Mouse (Mus musculus) lung, adult 10 weeks (tissue): ENCODE results near the gene Gm11595. TPM values are rescaled to one million over a fixed set of nuclear protein-coding genes. Genes with fewer than 3 reads are reported as not detected.

ENCODE experiments used
- polyA plus RNA-seq: library from polyadenylated mRNA; stranded (reverse); fragments of 350-450 nt; fragmentation: Illumina TruSeq; extraction: RNeasy Lipid Tissue Mini Kit (QIAGEN cat#74804); gene quantifications from one replicate; pipeline ENCODE4 v1.2.3, GENCODE M21; 2014; ENCODE audit warnings: low read depth, low replicate concordance; ENCODE audit not compliant: insufficient read depth

Gene Gm11595
- not detected for polyA plus RNA-seq

GRCm38 (mm10) chr11:99772813-99773212 is at the start of gene Gm11595:
TSS of gene Gm11595 (minus strand) at chr11:99772913.

GRCm38 (mm10) chr11:99815566-99815965 is 42.9 kb upstream of the Gm11595 start, which contains the start of gene Gm11564:
TSS of gene Gm11564 (minus strand) at chr11:99815666.

GRCm38 (mm10) chr11:99809792-99810191 is 37.1 kb upstream of the Gm11595 start, which contains the start of gene Krtap4-13:
TSS of gene Krtap4-13 (minus strand) at chr11:99809892.

GRCm38 (mm10) chr11:99804346-99804745 is 31.6 kb upstream of the Gm11595 start, which contains the start of gene Gm11554:
TSS of gene Gm11554 (minus strand) at chr11:99804446.

GRCm38 (mm10) chr11:99798832-99799231 is 26.1 kb upstream of the Gm11595 start, which contains the start of gene Gm11569:
TSS of gene Gm11569 (minus strand) at chr11:99798932.

GRCm38 (mm10) chr11:99793367-99793766 is 20.7 kb upstream of the Gm11595 start, which contains the start of gene Gm11596:
TSS of gene Gm11596 (minus strand) at chr11:99793467.

GRCm38 (mm10) chr11:99784900-99785299 is 12.2 kb upstream of the Gm11595 start, which contains the start of gene Krtap4-9:
TSS of gene Krtap4-9 (plus strand) at chr11:99785200.

GRCm38 (mm10) chr11:99780604-99781003 is 7.9 kb upstream of the Gm11595 start, which contains the start of gene Krtap4-8:
TSS of gene Krtap4-8 (minus strand) at chr11:99780704.

GRCm38 (mm10) chr11:99734190-99734589 is 38.5 kb downstream of the Gm11595 start, which contains the start of gene Gm14180:
TSS of gene Gm14180 (minus strand) at chr11:99734290.

Other genes starting within 250 kb of the Gm11595 start
- not detected for gene Krt40, start 229.8 kb downstream of the Gm11595 start, polyA plus RNA-seq
- gene Krtap3-3, start 222.0 kb downstream of the Gm11595 start, polyA plus RNA-seq = not detected
- not detected for gene Krtap3-2, start 216.1 kb downstream of the Gm11595 start, polyA plus RNA-seq
- gene Gm11939, start 213.4 kb downstream of the Gm11595 start, polyA plus RNA-seq = not detected
- not detected for gene Krtap3-1, start 206.3 kb downstream of the Gm11595 start, polyA plus RNA-seq
- not detected for gene Krtap1-5, start 191.9 kb downstream of the Gm11595 start, polyA plus RNA-seq
- not detected for gene Krtap1-4, start 189.3 kb downstream of the Gm11595 start, polyA plus RNA-seq
- gene Krtap1-3, start 181.6 kb downstream of the Gm11595 start, polyA plus RNA-seq = not detected
- gene Krtap9-3, start 174.8 kb downstream of the Gm11595 start, polyA plus RNA-seq = not detected
- not detected for gene Gm11938, start 169.6 kb downstream of the Gm11595 start, polyA plus RNA-seq
- not detected for gene Gm11937, start 162.7 kb downstream of the Gm11595 start, polyA plus RNA-seq
- not detected for gene Krtap2-4, start 158.1 kb downstream of the Gm11595 start, polyA plus RNA-seq
- not detected for gene Gm11562, start 152.5 kb downstream of the Gm11595 start, polyA plus RNA-seq
- gene Krtap4-1, start 144.7 kb downstream of the Gm11595 start, polyA plus RNA-seq = not detected
- gene Krtap4-2, start 137.8 kb downstream of the Gm11595 start, polyA plus RNA-seq = not detected
- not detected for gene Krtap4-7, start 128.8 kb downstream of the Gm11595 start, polyA plus RNA-seq
- not detected for gene Gm11555, start 122.7 kb downstream of the Gm11595 start, polyA plus RNA-seq
- not detected for gene Gm11563, start 114.0 kb downstream of the Gm11595 start, polyA plus RNA-seq
- gene Krtap4-6, start 107.0 kb downstream of the Gm11595 start, polyA plus RNA-seq = not detected
- not detected for gene Gm14190, start 82.2 kb downstream of the Gm11595 start, polyA plus RNA-seq
- not detected for gene Gm14180, start 38.6 kb downstream of the Gm11595 start, polyA plus RNA-seq
- not detected for gene Krtap4-8, start 7.8 kb upstream of the Gm11595 start, polyA plus RNA-seq
- not detected for gene Krtap4-9, start 12.3 kb upstream of the Gm11595 start, polyA plus RNA-seq
- gene Gm11596, start 20.6 kb upstream of the Gm11595 start, polyA plus RNA-seq = not detected
- gene Gm11569, start 26.0 kb upstream of the Gm11595 start, polyA plus RNA-seq = not detected
- not detected for gene Gm11554, start 31.5 kb upstream of the Gm11595 start, polyA plus RNA-seq
- not detected for gene Krtap4-13, start 37.0 kb upstream of the Gm11595 start, polyA plus RNA-seq
- not detected for gene Gm11564, start 42.8 kb upstream of the Gm11595 start, polyA plus RNA-seq
- not detected for gene 2300003K06Rik, start 65.2 kb upstream of the Gm11595 start, polyA plus RNA-seq
- not detected for gene Krtap4-16, start 78.7 kb upstream of the Gm11595 start, polyA plus RNA-seq
- gene Gm11568, start 85.0 kb upstream of the Gm11595 start, polyA plus RNA-seq = not detected
- not detected for gene Gm11559, start 91.6 kb upstream of the Gm11595 start, polyA plus RNA-seq
- not detected for gene Krtap9-1, start 100.5 kb upstream of the Gm11595 start, polyA plus RNA-seq
- gene Gm11567, start 106.3 kb upstream of the Gm11595 start, polyA plus RNA-seq = not detected
- not detected for gene Krtap31-1, start 135.0 kb upstream of the Gm11595 start, polyA plus RNA-seq
- not detected for gene Gm11565, start 141.8 kb upstream of the Gm11595 start, polyA plus RNA-seq
- gene Krtap31-2, start 163.4 kb upstream of the Gm11595 start, polyA plus RNA-seq = not detected
- not detected for gene Krtap9-5, start 175.6 kb upstream of the Gm11595 start, polyA plus RNA-seq
- not detected for gene Krtap29-1, start 206.1 kb upstream of the Gm11595 start, polyA plus RNA-seq
- gene Krtap16-1, start 213.7 kb upstream of the Gm11595 start, polyA plus RNA-seq = not detected
- 4.2 TPM for gene Krtap17-1, start 221.1 kb upstream of the Gm11595 start, polyA plus RNA-seq
- gene Krt33a, start 243.3 kb upstream of the Gm11595 start, polyA plus RNA-seq = not detected